Mouse (Mus musculus) right cerebral cortex, postnatal 36 days (tissue): ENCODE measurements at regions not wholly inside any gene's neighbourhood (a gene's known extent, or its start where the extent isn't known, plus 50 kb on each side); places are given as distances from the start of the nearest gene placed in this dataset.

Experiments
- DNase-seq, 2 experiments: peaks; one replicate each; pipeline ENCODE4 v3.0.0; 2022; ENCODE audit warnings: low spot score in 2 of 2, mixed read lengths in 1 of 2

GRCm38 (mm10) chr16:27586307-27586706 lies 197.6 kb downstream of the Ccdc50 start:
- no peak for DNase-seq

- DNase-seq = no peak
These were observed 220.7 kb downstream of the Ccdc50 start for GRCm38 (mm10) chr16:27609366-27609765.

- DNase-seq = no peak
These were observed 252.6 kb downstream of the Ccdc50 start for GRCm38 (mm10) chr16:27641306-27641705.

GRCm38 (mm10) chr16:27678275-27678674 lies 289.6 kb downstream of the Ccdc50 start:
- DNase-seq = no peak

- DNase-seq = peak; percentile 14 to 74
These were observed 294.3 kb downstream of the Ccdc50 start for GRCm38 (mm10) chr16:27682926-27683325.

DNA sequence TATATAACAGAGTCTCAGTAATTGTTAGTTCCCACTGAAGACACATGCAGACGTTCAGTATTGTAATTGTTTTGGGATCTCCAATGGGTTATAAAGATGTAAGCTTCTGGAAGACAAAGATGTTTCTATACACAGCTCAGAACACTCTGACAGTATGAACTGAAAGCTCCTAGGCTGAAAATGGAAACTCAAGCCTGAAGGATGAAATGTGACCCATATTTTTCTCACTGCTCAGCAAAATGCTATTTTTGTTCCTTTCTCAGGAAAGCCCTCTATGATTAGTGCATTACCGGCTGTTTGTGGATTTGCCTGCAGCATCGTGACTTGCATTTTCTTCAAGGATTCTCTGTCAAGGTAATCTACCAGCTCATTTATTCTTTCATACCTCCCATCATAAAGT lies 295.2 kb downstream of the Ccdc50 start:
- DNase-seq = peak in 1 of 2 experiments; percentile 6

DNA sequence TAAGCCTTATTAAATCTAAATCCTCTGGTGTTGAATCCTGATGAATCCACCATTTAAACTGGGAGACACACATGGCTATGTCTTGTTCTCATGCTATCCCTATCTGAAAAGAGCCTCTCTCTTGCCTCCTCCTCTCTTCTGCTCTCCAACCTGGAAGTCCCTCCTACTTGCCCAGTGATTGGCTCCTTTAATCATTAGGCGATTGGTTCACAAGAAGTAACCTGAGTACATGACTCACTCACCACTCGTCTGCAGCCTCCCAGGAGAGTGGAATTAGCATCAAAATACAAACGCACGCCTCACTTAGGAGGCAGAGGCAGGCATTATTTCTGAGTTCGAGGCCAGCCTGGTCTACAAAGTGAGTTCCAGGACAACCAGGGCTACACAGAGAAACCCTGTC lies 321.3 kb downstream of the Ccdc50 start:
- DNase-seq = no peak

DNA sequence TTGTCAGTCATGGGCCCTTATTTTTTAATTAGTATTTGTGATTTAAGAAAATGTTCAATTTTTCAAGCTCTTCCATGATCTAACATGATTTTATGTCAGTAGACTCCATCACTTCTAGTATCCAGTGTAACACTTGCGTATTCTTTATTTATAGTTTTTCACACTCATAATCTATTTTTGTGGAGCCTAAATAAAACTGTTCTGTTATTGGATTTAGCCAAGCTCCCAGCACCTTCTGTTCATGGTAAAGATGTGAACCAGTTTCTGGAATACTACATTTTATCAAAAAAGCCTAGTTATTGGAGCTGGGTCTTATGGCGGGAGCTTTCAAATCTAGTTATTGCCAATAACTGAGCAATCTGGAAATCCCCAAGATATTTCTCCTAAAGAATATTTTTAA lies 334.8 kb downstream of the Ccdc50 start:
- no peak for DNase-seq
